Mouse (Mus musculus) G1E (cell line): ENCODE measurements around the gene Gpr107. TPM values are rescaled to one million over a fixed set of nuclear protein-coding genes. Genes with fewer than 3 reads are reported as not detected.

Experiments used
- ATAC-seq: 2 replicates; pipeline ENCODE4 v1.8.0; 2016; ENCODE audit warnings: mild to moderate bottlenecking; ENCODE audit not compliant: insufficient number of reproducible peaks, poor library complexity, low FRiP score, severe bottlenecking; ENCODE audit errors: extremely low read depth
- DNase-seq: peaks from one replicate; pipeline ENCODE4 v3.0.0; 2012; ENCODE audit warnings: low spot score
- H3K27me3 ChIP-seq: 2 replicates; pipeline ENCODE4 v1.6.1; 2012; ENCODE audit warnings: mild to moderate bottlenecking, low read length, inconsistent platforms; ENCODE audit not compliant: insufficient read depth
- H3K36me3 ChIP-seq: replicated peaks from 2 replicates; pipeline ENCODE3; 2012; ENCODE audit warnings: mild to moderate bottlenecking, inconsistent platforms
- H3K4me1 ChIP-seq: 2 replicates; pipeline ENCODE4 v1.6.1; 2012; ENCODE audit warnings: low read depth, low read length, inconsistent platforms, mixed read lengths; ENCODE audit not compliant: insufficient read depth
- H3K4me3 ChIP-seq: 2 replicates; pipeline ENCODE4 v1.5.1; 2012; ENCODE audit warnings: low read depth, mild to moderate bottlenecking, inconsistent platforms, low read length, moderate library complexity, mixed read lengths
- H3K9me3 ChIP-seq: replicated peaks from 2 replicates; pipeline ENCODE4 v1.6.1; 2012; ENCODE audit warnings: inconsistent platforms
- CTCF ChIP-seq: IDR thresholded peaks from 2 replicates; pipeline ENCODE4 v1.5.1; 2012; ENCODE audit warnings: low read depth, low read length, inconsistent platforms, mixed read lengths
- GATA1 ChIP-seq: IDR thresholded peaks from 2 replicates; pipeline ENCODE4 v1.6.1; 2012; ENCODE audit warnings: borderline replicate concordance, low read length, inconsistent platforms, mixed read lengths
- GATA2 ChIP-seq: IDR thresholded peaks from 2 replicates; pipeline ENCODE4 v1.6.1; 2012; ENCODE audit warnings: low read depth, low read length, inconsistent platforms, borderline replicate concordance
- POLR2AphosphoS5 ChIP-seq: IDR thresholded peaks from 2 replicates; pipeline ENCODE4 v1.6.1; 2012; ENCODE audit warnings: low read depth, low read length, inconsistent platforms; ENCODE audit not compliant: insufficient replicate concordance
- TAL1 ChIP-seq: conservative IDR thresholded peaks from 2 replicates; pipeline ENCODE4 v1.6.1; 2012; ENCODE audit warnings: low read depth, low read length, inconsistent platforms, mixed read lengths
- polyA plus RNA-seq: library from polyadenylated mRNA; stranded (reverse); fragments of >175 nt; gene quantifications from 2 replicates; pipeline ENCODE4 v1.2.3, GENCODE M21; 2012
- total RNA-seq, 2 experiments: library from RNA; stranded (forward) in 1 of 2; stranded (reverse) in 1 of 2; fragments of 200-1000 nt in 1 of 2; fragments of >200 nt in 1 of 2; fragmentation: Nextera tagmentation in 1 of 2; gene quantifications; 2 replicates each; pipeline ENCODE4 v1.2.3; 2014 to 2017

The Gpr107 gene
- total and polyA plus RNA-seq, 3 experiments, result 6.7 to 74.9 (median 37.2) TPM

- H3K27me3 ChIP-seq, result peaks cover 4% of the 10 kb centered on the region; the same call in 1 of the 2 replicates
- peaks cover 22% of the 10 kb centered on the region for H3K36me3 ChIP-seq
- DNase-seq (no peak), ATAC-seq (no peak)
- H3K4me1 ChIP-seq, result peaks cover 63% of the 10 kb centered on the region
- no peak for TF ChIP-seq TAL1
- TF ChIP-seq CTCF, result no peak
- TF ChIP-seq GATA2, result no peak
- TF ChIP-seq POLR2AphosphoS5, result no peak
- no peak for TF ChIP-seq GATA1
- no peaks in the 10 kb centered on the region for H3K9me3 ChIP-seq
- H3K4me3 ChIP-seq, result peak overlapping the region; percentile 81
Observed at GRCm38 (mm10) chr2:31140772-31141073, 11.4 kb upstream of the Gpr107 start.

- peaks cover 4% of the 10 kb centered on the region; the same call in 1 of the 2 replicates for H3K27me3 ChIP-seq
- H3K36me3 ChIP-seq, result peaks cover 23% of the 10 kb centered on the region
- no peak for TF ChIP-seq GATA2
- no peak for TF ChIP-seq TAL1
- TF ChIP-seq GATA1, result no peak
- no peak for TF ChIP-seq CTCF
- TF ChIP-seq POLR2AphosphoS5, result no peak
- no peaks in the 10 kb centered on the region for H3K9me3 ChIP-seq
- ATAC-seq, result no peak
- peak; percentile 45 for DNase-seq
- H3K4me3 ChIP-seq, result peak overlapping the region; percentile 81
- H3K4me1 ChIP-seq, result peaks cover 58% of the 10 kb centered on the region
Observed at GRCm38 (mm10) chr2:31141074-31141866, 10.8 kb upstream of the Gpr107 start.

GRCm38 (mm10) chr2:31141867-31142454, 10.2 kb upstream of the Gpr107 start, which contains the start of gene Fnbp1:
Gene Fnbp1 (minus strand): TSS chr2:31142008.
- no peaks in the 10 kb centered on the region for H3K9me3 ChIP-seq
- peak; percentile 86 for DNase-seq
- TF ChIP-seq GATA2 (no peak), TAL1 (no peak), GATA1 (no peak), CTCF (no peak), POLR2AphosphoS5 (no peak)
- peak within 1 kb of the TSS; percentile 81 for H3K4me3 ChIP-seq
- H3K27me3 ChIP-seq, result peaks cover 4% of the 10 kb centered on the region; the same call in 1 of the 2 replicates
- ATAC-seq, result peak; percentile 36
- H3K36me3 ChIP-seq, result peaks cover 29% of the 10 kb centered on the region
- peaks cover 57% of the 10 kb centered on the region for H3K4me1 ChIP-seq

GRCm38 (mm10) chr2:31142505-31142904, 9.6 kb upstream of the Gpr107 start:
- DNase-seq (no peak), ATAC-seq (no peak)
- Histone ChIP-seq H3K4me3 (peak overlapping the region; percentile 81; the same call in 1 of the 2 replicates), H3K36me3 (peaks cover 28% of the 10 kb centered on the region), H3K9me3 (no peaks in the 10 kb centered on the region), H3K27me3 (peaks cover 4% of the 10 kb centered on the region; the same call in 1 of the 2 replicates), H3K4me1 (peaks cover 51% of the 10 kb centered on the region)
- TF ChIP-seq CTCF, result no peak
- no peak for TF ChIP-seq GATA2
- TF ChIP-seq TAL1, result no peak
- TF ChIP-seq GATA1, result no peak
- no peak for TF ChIP-seq POLR2AphosphoS5

GRCm38 (mm10) chr2:31143326-31143725, 8.8 kb upstream of the Gpr107 start:
- ATAC-seq, result no peak
- Histone ChIP-seq H3K4me1 (peaks cover 49% of the 10 kb centered on the region), H3K27me3 (peaks cover 4% of the 10 kb centered on the region; the same call in 1 of the 2 replicates), H3K36me3 (peaks cover 32% of the 10 kb centered on the region), H3K9me3 (no peaks in the 10 kb centered on the region), H3K4me3 (no peak overlapping the region)
- no peak for DNase-seq
- TF ChIP-seq TAL1 (no peak), GATA2 (no peak), GATA1 (no peak), POLR2AphosphoS5 (no peak), CTCF (no peak)

- peaks cover 4% of the 10 kb centered on the region; the same call in 1 of the 2 replicates for H3K27me3 ChIP-seq
- ATAC-seq, result no peak
- peaks cover 43% of the 10 kb centered on the region for H3K4me1 ChIP-seq
- peaks cover 32% of the 10 kb centered on the region for H3K36me3 ChIP-seq
- no peak overlapping the region for H3K4me3 ChIP-seq
- TF ChIP-seq GATA2, result no peak
- no peak for TF ChIP-seq POLR2AphosphoS5
- no peak for TF ChIP-seq TAL1
- TF ChIP-seq CTCF, result no peak
- no peak for TF ChIP-seq GATA1
- DNase-seq, result no peak
- no peaks in the 10 kb centered on the region for H3K9me3 ChIP-seq
Observed at GRCm38 (mm10) chr2:31143768-31144695, 8.1 kb upstream of the Gpr107 start.
